Mouse (Mus musculus) midbrain, embryonic 11.5 days (tissue): ENCODE data around the gene Tle2. TPM values are rescaled to one million over a fixed set of nuclear protein-coding genes. Genes with fewer than 3 reads are reported as not detected.

Experiments
- ATAC-seq: fragments of 200-750 bp; cut with Nextera tagmentation; 2 replicates; pipeline ENCODE4 v1.8.0; 2017; ENCODE audit warnings: moderate TSS enrichment, moderate library complexity; ENCODE audit not compliant: low FRiP score
- DNase-seq: peaks from one replicate; pipeline ENCODE4 v3.0.0; 2015; ENCODE audit warnings: low spot score; ENCODE audit errors: missing footprints
- H3K27ac ChIP-seq: fragments of 300-500 bp; sonication (generic); 2 replicates; pipeline ENCODE4 v1.5.1; 2014; ENCODE audit warnings: low read depth, low read length
- H3K27me3 ChIP-seq: fragments of 300-500 bp; sonication (generic); 2 replicates; pipeline ENCODE4 v1.6.1; 2014; ENCODE audit warnings: mild to moderate bottlenecking, low read length, moderate library complexity, mixed read lengths; ENCODE audit not compliant: control insufficient read depth, insufficient read depth
- H3K36me3 ChIP-seq: fragments of 300-500 bp; sonication (generic); 2 replicates; pipeline ENCODE4 v1.6.1; 2014; ENCODE audit warnings: mild to moderate bottlenecking, low read length, moderate library complexity, mixed read lengths; ENCODE audit not compliant: control insufficient read depth, insufficient read depth
- H3K4me1 ChIP-seq: fragments of 300-500 bp; sonication (generic); 2 replicates; pipeline ENCODE4 v1.6.1; 2014; ENCODE audit warnings: low read length; ENCODE audit not compliant: control insufficient read depth, insufficient read depth
- H3K4me2 ChIP-seq: fragments of 300-500 bp; sonication (generic); 2 replicates; pipeline ENCODE4 v1.6.1; 2014; ENCODE audit warnings: mild to moderate bottlenecking, moderate library complexity
- H3K4me3 ChIP-seq: fragments of 300-500 bp; sonication (generic); 2 replicates; pipeline ENCODE4 v1.5.1; 2014; ENCODE audit warnings: low read depth, low read length
- H3K9ac ChIP-seq: fragments of 300-500 bp; sonication (generic); 2 replicates; pipeline ENCODE4 v1.6.1; 2014; ENCODE audit warnings: low read length
- H3K9me3 ChIP-seq: fragments of 300-500 bp; sonication (generic); 2 replicates; pipeline ENCODE4 v1.6.1; 2016; ENCODE audit warnings: low read length; ENCODE audit not compliant: control insufficient read depth
- WGBS: fragments of 180-500 bp; shearing (Covaris S2); extraction: QIAGEN DNeasy Blood & Tissue Kit; methylation state at CpG from one replicate; pipeline ENCODE4 v1.1.7; 2014; 5-methylcytosine and 5-hydroxymethylcytosine counted together
- polyA plus RNA-seq: library from polyadenylated mRNA; unstranded; fragments of >200 nt; fragmentation: Nextera tagmentation; extraction: Ambion mirVana; gene quantifications from 2 replicates; pipeline ENCODE4 v1.2.1, GENCODE M21; 2014

Tle2 gene
- polyA plus RNA-seq, 1 experiment from 2014 or later, result 6.2 TPM

DNA sequence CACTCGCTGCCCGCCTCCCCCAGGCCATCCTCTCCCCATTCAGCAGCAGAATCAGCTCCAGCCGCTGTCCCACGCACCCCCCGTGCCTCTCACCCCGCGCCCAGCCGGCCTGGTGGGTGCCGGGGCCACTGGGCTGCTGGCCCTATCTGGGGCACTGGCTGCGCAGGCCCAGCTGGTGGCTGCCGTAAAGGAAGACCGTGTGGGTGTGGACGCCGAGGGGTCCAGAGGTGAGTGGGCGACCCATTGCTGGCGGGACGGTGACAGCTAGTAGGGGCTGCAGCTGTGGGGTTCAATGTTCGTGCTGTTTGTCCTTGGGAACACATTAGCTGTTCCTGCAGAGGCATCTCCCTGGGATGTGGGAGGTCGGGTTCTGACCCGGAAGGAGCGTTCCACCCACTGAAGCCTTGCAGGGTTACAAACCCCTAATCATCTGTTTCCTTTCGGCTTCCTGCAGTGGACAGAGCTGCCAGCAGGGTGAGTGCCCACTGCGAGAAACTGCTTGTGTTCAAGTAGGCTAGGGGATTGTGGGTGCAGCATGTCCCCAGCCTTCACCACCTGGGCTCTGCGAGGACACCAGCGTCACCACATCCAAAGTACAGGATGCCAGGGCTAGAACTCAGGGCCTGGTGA, 6.2 kb downstream of the Tle2 start:
- ATAC-seq, result no peak
- peaks cover 28% of the 10 kb centered on the region; the same call in 1 of the 2 replicates for H3K27me3 ChIP-seq
- H3K4me1 ChIP-seq, result peaks cover 7% of the 10 kb centered on the region
- H3K9me3 ChIP-seq, result no peaks in the 10 kb centered on the region
- H3K36me3 ChIP-seq, result no peaks in the 10 kb centered on the region
- no peak overlapping the region for H3K9ac ChIP-seq
- DNase-seq, result no peak
- whole genome bisulfite sequencing, result 55% methylated on average over 25 of the region's 25 CpGs
- no peak overlapping the region for H3K4me3 ChIP-seq
- H3K27ac ChIP-seq, result no peak overlapping the region
- H3K4me2 ChIP-seq, result no peak overlapping the region

DNA sequence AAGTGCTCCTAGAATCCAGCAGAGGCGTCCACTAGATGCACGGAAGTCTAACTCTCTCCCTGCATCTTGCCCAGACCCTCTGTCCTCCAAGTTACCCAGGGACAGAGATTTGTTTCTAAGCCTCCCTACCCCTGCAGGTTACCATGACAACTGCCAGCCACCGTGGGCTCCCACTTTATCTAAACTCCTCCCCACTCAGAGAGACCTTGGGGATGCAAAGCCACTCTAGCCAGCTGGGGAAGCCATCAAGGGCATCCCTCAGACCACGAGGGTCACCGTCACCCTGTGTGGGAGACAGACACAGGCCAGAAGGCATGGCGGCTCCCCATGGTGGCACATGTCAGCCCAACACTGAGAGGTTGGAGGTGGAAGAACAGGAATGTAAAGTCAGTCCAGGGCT, 9.0 kb downstream of the Tle2 start:
- 35% methylated on average over 6 of the region's 6 CpGs for WGBS
- H3K27ac ChIP-seq, result no peak overlapping the region
- H3K4me1 ChIP-seq, result peaks cover 4% of the 10 kb centered on the region
- no peaks in the 10 kb centered on the region for H3K9me3 ChIP-seq
- peaks cover 19% of the 10 kb centered on the region; the same call in 1 of the 2 replicates for H3K27me3 ChIP-seq
- DNase-seq, result no peak
- H3K4me3 ChIP-seq, result no peak overlapping the region
- ATAC-seq, result no peak
- no peaks in the 10 kb centered on the region for H3K36me3 ChIP-seq
- no peak overlapping the region for H3K4me2 ChIP-seq
- no peak overlapping the region for H3K9ac ChIP-seq

GRCm38 (mm10) chr10:81588739-81589138, 14.4 kb downstream of the Tle2 start:
- 82% methylated on average over 7 of the region's 7 CpGs for WGBS
- ATAC-seq, result no peak
- no peak overlapping the region for H3K9ac ChIP-seq
- H3K4me1 ChIP-seq, result no peaks in the 10 kb centered on the region
- H3K36me3 ChIP-seq, result no peaks in the 10 kb centered on the region
- H3K27ac ChIP-seq, result no peak overlapping the region
- H3K4me2 ChIP-seq, result no peak overlapping the region
- no peak for DNase-seq
- H3K4me3 ChIP-seq, result no peak overlapping the region
- no peaks in the 10 kb centered on the region for H3K9me3 ChIP-seq
- peaks cover 7% of the 10 kb centered on the region; the same call in 1 of the 2 replicates for H3K27me3 ChIP-seq

- 76% methylated on average over 9 of the region's 9 CpGs for WGBS
- Histone ChIP-seq H3K4me1 (peaks cover 15% of the 10 kb centered on the region), H3K4me3 (no peak overlapping the region), H3K4me2 (no peak overlapping the region), H3K27me3 (peaks cover 28% of the 10 kb centered on the region), H3K27ac (no peak overlapping the region), H3K9ac (no peak overlapping the region), H3K9me3 (no peaks in the 10 kb centered on the region), H3K36me3 (no peaks in the 10 kb centered on the region)
- ATAC-seq, result no peak
- no peak for DNase-seq
Measured at GRCm38 (mm10) chr10:81591846-81592245, 17.5 kb downstream of the Tle2 start.

GRCm38 (mm10) chr10:81592631-81593030, 18.3 kb downstream of the Tle2 start:
- Histone ChIP-seq H3K27me3 (peaks cover 30% of the 10 kb centered on the region), H3K9me3 (no peaks in the 10 kb centered on the region), H3K9ac (no peak overlapping the region), H3K27ac (no peak overlapping the region), H3K36me3 (no peaks in the 10 kb centered on the region), H3K4me1 (peaks cover 20% of the 10 kb centered on the region), H3K4me2 (no peak overlapping the region), H3K4me3 (no peak overlapping the region)
- WGBS, result 80% methylated on average over 7 of the region's 7 CpGs
- DNase-seq (no peak), ATAC-seq (no peak)

- H3K9me3 ChIP-seq, result no peaks in the 10 kb centered on the region
- peaks cover 35% of the 10 kb centered on the region for H3K27me3 ChIP-seq
- ATAC-seq, result no peak
- H3K4me3 ChIP-seq, result no peak overlapping the region
- no peaks in the 10 kb centered on the region for H3K36me3 ChIP-seq
- DNase-seq, result no peak
- H3K9ac ChIP-seq, result no peak overlapping the region
- H3K27ac ChIP-seq, result no peak overlapping the region
- H3K4me1 ChIP-seq, result peaks cover 20% of the 10 kb centered on the region
- WGBS, result 59% methylated on average over 4 of the region's 4 CpGs
- no peak overlapping the region for H3K4me2 ChIP-seq
Measured at GRCm38 (mm10) chr10:81593223-81593622, 18.9 kb downstream of the Tle2 start.

DNA sequence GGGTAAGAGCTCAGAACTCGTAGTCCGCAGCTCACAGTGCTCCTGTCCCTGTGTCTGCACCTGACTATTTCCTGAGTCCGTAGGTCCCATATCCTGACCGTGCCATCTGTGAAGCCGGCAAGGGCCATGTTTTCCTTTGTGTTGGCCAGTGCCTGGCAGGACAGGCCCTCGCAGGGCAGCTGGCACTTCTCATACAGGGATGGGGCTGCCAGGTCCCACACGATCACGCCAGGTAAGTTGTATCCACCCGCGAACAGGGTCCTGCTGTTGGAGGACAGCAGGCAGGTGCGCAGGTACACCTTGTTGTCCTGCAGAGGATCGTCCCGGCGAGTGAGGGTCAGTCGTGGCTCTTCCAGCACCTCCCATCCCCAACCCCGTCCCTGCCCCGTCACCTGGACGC, 19.6 kb downstream of the Tle2 start:
- H3K4me2 ChIP-seq, result no peak overlapping the region
- H3K9ac ChIP-seq, result no peak overlapping the region
- H3K27me3 ChIP-seq, result peaks cover 41% of the 10 kb centered on the region
- no peaks in the 10 kb centered on the region for H3K9me3 ChIP-seq
- H3K4me1 ChIP-seq, result peaks cover 20% of the 10 kb centered on the region
- no peaks in the 10 kb centered on the region for H3K36me3 ChIP-seq
- H3K4me3 ChIP-seq, result no peak overlapping the region
- WGBS, result 81% methylated on average over 18 of the region's 18 CpGs
- no peak overlapping the region for H3K27ac ChIP-seq
- DNase-seq (no peak), ATAC-seq (no peak)

DNA sequence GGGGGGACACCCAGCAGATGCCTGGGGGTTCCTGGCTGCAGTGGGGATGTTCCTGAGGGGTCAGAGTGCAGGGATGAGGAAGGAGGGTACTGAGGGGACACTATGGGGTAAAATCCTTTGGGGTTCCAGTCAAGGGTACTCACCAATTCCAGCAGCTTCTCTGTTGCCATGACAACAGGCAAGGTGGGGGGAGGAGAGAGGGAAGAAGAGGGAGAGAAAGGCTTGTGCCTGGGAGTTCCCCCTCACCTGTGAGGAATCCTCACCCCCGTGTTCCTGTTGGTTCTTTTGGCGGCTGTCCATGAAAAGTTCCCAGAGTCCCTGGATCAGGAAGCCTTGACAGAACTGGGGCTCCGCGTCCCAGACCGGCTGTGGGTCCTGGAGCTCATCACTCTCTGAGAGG, 21.2 kb downstream of the Tle2 start:
- Histone ChIP-seq H3K9ac (no peak overlapping the region), H3K27ac (no peak overlapping the region), H3K36me3 (no peaks in the 10 kb centered on the region), H3K9me3 (no peaks in the 10 kb centered on the region), H3K27me3 (peaks cover 50% of the 10 kb centered on the region), H3K4me2 (no peak overlapping the region), H3K4me1 (peaks cover 22% of the 10 kb centered on the region), H3K4me3 (no peak overlapping the region)
- 46% methylated on average over 5 of the region's 5 CpGs for WGBS
- no peak for DNase-seq
- no peak for ATAC-seq

- Histone ChIP-seq H3K27me3 (peaks cover 55% of the 10 kb centered on the region), H3K4me3 (peak overlapping the region; percentile 11; the same call in 1 of the 2 replicates), H3K9me3 (no peaks in the 10 kb centered on the region), H3K4me2 (peak overlapping the region; percentile 28), H3K36me3 (no peaks in the 10 kb centered on the region), H3K27ac (no peak overlapping the region), H3K9ac (peak overlapping the region; percentile 32), H3K4me1 (peaks cover 31% of the 10 kb centered on the region)
- ATAC-seq (no peak), DNase-seq (no peak)
- under 1% methylated on average over 10 of the region's 10 CpGs for WGBS
Measured at GRCm38 (mm10) chr10:81596611-81597010, 22.2 kb downstream of the Tle2 start.
